Mouse (Mus musculus) thymus, postnatal 14 days (tissue): Measurements from ENCODE around the gene Dgkb.

ENCODE experiments used
- DNase-seq: peaks from one replicate; pipeline ENCODE4 v3.0.0; 2021

Dgkb gene

DNA sequence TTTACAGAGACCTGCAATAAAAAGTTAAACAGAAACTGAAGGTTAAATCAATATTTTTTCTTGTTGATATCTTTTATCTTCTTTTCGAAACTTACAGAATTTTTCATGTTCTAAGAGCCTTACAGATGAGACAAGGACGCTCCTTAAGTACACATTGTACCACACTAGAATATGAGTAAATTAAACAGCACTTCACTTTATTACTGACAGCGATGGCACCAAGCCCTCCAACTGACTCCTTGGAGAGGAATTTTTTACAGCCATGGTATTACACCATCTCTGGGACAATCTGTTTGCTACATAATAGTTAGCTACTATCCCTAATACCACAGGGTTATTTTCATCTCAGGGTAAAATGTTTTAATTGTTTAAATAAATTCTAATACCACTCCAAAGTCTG lies 556.6 kb downstream of the Dgkb start:
- no peak for DNase-seq

DNA sequence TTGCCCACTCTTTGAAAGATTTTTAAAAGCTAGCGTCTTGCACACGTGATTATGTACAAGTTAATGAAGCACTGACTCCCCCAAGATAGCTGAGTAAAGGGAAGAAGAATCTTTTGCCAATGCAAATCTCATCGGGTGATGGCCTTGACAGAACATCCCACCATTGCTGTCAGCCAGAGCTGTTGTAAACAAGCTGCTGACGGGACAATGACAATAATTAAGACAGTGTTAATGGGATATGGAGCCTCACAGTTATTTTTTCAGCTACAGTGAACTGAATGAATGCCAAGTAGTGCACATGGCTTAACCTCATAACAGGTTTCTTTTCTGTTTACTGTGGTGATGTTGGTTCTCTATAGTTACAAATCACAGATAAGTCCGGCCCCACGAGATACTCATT lies 568.4 kb downstream of the Dgkb start:
- DNase-seq, result no peak

DNA sequence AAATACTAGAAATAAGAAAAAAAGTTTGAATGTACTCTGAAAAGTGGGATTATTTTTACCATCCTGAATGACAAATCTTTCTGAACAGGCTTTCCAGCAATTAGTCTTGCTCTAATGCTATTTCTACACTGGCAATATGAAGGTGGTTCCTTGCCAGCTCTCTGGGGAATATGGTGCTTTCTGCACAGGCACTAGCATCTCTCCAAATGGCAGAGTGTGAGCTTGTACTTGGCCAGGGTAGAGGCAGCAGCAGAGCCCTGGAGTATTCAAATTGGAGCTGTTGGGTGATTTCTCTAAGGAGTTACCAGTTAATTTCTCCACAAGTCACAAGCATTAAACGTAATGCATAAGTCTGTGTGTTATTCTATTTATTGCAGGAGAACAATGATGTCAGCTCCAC lies 569.5 kb downstream of the Dgkb start:
- no peak for DNase-seq

DNA sequence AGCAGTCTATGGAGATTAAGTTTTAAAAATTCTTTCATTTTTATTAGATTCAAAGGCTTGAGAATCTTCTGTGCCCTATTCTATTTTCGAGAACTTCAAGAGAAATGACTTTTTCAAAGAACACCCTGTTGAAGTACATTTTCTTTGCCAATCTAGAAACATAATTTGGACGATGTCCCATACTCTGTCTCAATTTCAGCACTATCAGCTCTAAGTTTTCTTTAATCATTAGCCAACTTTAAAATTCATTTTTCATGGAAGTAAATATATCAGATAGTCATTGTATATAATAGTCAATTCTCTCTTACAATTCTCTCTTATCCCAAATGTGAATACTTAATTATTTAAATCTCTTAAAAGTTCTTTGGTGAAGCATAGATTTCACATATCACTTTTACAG lies 570.1 kb downstream of the Dgkb start:
- no peak for DNase-seq

DNA sequence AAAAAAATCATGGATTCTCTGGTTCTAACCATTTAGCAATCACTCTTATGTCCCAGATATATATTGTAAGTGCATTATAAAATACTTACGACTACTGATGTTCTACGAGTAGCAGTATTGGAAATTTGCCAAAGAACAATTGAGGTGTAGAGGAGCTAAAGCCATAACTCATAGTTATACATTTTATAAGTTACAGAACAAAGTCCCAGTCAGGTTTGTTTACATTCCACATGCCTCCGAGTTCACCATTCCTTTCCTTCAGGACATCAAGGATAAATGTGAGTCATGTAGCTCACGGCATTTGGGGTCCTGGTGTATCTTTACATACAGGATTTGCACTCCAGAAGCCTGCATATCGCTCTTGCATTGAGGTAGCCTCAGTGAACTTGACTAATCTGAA lies 570.7 kb downstream of the Dgkb start:
- no peak for DNase-seq

DNA sequence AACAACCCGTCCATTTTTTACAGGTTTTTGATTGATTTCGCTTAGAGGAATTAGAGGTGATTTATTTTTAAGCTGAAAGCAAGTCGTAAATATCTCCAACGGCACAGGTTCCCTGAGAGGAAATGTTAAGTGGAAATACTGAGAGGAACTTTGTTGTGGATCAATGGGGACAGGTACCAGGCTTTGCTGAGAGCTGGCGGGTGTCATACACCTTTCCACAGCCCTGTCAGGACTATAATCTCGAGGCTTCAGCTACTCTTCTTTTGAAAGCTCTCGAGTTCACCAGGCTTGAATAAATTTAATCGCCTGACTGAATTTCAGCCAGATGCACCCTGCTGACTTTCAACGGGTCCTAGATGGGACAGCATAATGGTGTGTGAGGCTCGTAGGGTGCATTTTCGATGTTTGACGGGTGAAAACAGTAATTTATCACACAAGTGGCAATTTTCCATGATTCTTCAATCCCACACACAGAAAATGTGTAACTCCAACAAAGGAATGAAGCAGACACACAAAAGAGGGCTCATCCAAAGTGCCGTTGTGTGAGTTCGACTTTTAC lies 580.3 kb downstream of the Dgkb start:
- no peak for DNase-seq

DNA sequence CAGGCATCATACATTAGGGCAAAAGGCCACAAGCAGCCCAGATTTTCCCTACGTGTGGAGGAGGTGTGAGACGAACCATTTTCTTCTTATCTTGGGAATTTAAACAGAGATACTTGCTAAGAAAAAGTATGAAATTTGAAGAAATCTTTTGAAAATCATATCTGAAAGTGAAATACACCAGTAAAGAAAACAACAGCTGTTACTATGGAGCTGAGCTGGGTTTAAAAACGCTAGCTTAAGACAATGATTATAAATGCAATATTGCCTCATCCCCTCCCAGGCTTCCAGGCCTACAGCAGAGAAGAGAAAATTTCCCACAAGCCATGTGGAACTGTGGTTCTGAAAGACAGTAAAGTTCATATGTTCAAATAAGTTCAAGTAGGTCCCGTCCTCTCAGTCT lies 582.6 kb downstream of the Dgkb start:
- no peak for DNase-seq

DNA sequence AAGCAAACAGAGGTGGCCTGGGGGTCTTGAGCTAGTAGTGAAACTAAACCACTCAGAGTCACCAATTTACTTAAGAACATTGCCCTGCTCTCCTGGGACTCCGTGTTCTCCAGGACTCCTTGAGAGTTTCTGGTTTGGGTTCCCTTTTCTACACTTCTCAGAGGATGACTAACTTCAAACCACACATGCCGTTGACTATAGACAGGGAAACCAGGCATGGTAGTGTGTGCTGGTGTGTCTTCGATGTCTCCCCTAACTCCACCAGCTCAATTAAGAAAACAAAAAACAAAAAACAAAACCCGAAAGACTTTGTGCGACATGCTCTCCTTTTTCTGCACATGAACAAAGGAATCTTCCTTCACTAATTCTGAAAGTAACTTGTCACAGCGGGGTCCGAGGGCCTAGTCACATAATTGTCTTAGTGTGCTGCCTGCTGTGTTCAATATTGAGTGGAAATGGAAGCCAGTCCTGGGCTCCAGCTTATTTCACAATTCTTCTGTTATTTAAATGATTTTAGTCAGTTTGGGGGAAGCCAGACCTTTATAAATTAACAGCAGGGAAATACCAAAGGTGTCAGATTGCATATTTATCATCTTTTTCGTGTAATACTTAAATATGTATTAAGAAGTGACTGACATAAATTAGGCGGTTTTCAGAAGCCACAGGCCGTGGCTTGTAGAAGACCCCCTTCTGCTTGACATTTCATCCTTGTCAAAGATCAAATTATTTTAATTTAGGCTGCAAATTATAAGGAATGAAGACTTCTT lies 618.0 kb downstream of the Dgkb start:
- no peak for DNase-seq

DNA sequence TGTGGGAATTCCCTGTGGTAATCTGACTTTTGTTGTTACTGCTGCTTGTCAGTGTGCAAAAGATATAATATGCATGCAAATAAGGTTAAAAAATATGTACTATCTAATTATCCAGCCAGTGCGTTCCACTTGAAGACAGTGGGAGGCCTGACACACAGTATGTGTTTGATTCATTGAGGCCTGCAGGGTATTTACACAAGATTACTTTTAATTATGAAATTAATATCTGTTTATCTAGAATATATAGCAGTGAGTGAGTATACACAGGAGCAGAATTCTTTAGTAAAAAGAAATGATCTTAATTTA lies 618.6 kb downstream of the Dgkb start:
- no peak for DNase-seq

DNA sequence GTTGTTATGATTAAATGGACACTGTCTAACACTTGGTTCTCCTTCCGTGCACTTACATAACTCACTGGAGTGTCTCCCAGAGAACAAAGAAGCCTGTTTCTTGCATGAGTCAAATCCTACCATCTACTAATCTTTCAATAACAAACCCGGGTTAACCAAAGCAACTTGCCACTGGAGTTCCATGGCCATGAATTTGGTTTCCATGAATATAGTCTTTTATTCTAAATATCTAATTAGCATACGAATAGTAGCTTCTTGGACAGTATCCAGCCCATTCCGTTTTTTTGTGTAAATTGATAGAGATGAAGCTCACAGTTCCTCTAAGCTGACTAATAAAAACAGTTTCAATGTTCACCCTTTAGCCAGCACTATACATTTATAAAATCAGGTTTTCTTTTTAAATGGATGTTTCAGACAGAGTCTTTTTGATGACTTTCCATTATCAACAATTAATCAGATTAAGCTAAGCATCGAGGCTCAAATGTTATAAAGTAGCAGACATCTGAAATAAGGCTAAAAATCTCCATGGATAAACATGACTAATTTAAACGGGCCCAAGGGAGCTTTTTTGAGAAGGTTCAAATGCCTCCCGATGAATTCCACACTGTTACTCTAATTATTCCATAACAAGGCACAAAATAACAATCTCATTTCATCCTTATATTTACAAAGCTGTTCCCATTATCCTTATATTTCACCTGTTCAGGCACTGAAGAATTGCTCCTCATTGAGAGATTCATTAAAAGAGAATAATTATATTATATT lies 633.0 kb downstream of the Dgkb start:
- DNase-seq, result no peak

DNA sequence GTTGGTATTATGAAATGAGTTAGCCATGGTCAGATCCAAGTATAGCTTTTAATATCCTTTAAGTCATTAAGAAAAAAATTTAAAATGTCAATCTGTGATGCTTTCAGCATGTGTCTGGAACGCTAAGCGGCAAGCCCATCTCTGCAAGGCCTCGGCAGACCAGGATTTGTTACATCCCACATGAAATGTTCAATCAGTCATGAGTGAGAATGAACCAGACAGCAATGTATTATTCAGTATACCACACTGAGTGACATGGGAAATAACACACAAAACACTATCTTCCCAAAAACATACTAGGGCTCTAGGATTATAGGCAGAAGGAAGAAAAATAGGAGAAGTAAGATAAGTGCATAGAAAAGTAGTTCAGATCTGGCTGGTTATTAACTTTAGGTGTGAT lies 634.2 kb downstream of the Dgkb start:
- DNase-seq, result no peak

DNA sequence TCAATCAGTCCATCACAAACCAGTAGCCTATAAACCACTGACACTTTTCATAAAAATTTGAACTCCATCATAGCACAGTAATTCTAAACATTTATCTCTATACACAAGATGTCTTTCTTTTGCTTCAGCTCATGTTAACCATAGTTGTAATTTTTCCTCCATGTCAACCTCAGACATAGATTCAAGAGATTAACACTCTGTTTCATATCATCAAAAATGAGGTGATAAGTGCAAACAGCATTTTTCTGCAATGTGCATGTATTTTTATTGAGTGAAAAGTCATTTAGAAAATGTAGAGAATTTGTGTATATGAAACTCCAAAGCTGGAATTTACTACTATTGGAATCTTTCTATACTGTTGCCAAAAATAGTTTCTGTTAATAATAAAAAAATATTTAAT lies 650.7 kb downstream of the Dgkb start:
- DNase-seq, result no peak

DNA sequence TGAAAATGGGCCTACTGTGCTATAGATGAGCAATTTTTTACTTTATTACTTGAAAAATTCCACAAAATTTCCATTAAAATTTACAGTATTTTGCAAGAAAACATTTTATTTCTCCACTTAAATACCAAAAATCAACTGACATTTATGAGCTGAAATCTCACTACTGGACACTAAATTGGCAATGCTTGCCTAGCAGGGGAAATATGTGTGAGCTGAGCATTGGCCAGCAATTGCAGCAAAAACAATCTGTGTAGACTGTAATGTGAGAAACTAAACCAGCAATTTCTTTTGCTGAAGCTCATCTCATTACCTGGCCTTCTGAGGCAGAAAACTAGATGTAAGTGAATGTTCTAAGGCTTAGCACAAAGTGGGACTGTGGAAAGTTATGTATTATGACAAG lies 651.1 kb downstream of the Dgkb start:
- no peak for DNase-seq

DNA sequence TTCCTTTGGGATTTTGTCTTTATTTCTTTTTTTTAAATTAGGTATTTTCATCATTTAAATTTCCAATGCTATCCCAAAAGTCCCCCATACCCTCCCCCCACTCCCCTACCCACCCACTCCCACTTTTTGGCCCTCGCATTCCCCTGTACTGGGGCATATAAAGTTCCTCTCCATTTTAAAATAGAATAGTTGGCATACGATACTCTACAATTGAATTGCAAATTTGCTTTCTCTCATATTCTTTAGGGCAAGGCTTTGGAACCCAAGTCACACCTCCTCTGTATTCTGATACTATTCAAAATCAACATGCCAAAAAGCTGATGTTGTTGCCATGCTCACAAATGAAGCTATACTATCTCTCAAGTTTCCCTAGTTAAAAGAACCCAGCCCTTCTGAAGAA lies 679.7 kb downstream of the Dgkb start:
- no peak for DNase-seq

DNA sequence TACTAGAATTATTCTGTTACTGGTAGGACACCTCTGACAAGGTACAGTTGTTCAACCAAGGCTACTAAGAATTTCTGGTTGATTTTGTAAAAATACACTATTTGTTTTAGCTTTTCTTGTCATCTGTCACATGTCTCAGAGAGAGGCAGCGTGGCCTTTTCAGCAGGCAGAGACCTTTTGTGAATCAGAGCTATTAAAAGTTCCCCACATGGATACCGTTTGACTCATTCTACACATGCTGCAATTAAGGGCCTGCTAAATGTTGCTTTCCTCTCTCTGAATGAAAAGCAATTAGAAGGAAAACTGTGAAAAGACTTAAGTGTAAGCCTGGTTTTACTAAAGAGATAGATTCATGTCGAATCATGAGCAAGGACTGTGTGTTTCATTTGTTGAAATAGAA lies 683.4 kb downstream of the Dgkb start:
- DNase-seq, result no peak

DNA sequence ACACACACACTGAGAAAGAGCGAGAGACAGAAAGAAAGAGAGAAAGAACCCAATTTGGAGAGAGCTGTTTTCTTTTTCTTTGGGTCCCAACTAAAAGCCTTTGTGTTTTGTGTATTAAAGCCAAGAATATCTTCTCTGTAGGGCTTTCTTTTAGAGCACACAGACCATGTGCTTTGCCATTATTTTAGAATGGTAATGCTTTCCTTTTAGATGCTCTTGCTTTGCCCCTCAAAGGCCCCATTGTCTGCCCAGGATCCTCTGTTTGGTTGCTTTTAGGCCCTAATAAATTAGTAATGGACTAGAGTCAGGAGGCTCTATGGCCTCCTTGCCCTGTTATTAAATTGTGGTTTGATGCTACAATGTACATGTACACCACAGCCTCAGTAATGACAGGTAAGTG lies 690.7 kb downstream of the Dgkb start:
- DNase-seq, result no peak

DNA sequence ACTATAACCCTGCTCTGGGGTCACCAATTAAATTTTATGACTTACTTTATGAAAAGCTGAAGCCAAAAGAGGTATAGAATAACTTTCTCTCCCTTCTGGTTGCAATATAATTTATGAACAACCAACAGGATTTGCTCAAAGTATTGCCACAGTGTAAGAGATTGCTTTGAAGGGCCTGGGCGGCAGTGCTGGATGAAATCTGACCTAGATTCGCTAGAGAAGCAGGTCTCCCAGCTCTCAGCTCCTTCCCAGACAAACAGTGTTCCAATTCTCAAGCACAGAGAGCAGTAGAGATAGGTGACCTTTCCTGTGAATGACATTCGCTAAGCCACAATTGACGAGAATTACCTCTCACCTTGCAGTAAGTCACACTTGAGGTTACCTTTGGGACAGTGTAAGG lies 727.9 kb downstream of the Dgkb start:
- DNase-seq, result no peak

DNA sequence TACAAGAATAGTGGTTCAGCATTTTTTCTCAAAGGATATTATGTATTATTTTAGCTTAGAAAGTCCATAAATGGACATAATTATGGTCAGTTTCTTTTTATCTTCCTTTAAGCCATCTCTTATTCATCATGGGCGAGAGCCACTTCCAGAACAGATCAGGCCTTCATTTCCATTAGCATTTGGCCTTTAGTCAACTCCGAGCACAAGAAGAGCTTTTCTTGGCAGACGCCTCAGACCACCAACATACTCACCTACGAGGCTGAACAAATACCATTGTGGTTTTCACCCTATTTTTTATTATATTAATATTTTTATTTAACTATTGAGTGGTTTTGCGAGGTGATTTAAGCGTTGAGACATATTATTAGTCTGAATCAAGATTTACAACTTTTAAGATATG lies 759.6 kb downstream of the Dgkb start:
- DNase-seq, result no peak

DNA sequence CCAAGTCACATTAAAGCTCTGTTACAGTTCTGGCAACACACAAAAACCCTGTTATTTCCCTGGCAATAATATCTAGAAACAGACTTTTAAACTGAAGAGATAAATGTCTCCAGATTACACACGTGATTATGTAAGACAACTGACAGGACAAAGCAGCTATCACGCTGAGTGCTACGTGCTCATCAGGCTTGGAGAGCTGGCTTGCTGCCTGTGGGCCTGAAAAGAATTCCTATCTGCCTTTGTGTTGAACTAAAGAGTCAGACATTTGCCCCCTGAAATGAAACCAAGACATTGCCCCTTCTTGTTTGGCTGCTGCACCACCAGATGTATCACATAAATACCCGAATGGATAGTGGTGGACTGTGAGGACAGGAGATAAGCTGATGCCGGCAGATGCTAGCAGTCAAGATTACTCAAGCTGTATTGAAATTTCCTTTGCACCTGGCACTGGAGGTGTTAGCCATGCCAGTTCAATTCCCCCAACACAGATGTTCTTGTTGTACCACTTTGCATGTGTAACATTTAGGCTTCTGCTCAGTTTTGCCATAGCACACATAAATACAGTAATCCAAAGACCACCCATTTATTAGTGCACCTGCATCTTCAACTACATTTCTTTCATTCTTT lies 761.8 kb downstream of the Dgkb start:
- DNase-seq, result no peak

DNA sequence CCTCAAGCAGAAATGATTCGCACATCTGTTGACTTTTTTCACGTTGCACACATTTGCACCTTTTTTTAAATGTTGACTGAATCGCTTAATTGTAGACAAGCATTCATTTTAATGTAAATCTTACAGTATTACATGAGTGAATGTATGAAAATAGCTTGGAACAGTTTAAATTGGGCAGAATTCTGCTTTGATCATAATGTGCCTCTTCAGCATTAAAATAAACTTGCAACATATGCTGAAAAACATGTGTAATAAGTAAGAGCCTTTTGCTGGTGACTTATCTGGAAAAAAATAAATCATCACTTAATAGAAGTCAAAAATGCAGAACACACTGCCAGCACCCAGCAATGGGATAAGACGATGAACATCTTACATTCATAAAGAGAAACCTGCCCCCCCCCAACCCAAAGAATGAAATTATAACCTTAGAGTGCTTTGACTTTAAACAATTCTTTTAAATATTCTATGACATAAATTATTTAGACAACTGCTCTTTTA lies 768.9 kb downstream of the Dgkb start:
- no peak for DNase-seq

DNA sequence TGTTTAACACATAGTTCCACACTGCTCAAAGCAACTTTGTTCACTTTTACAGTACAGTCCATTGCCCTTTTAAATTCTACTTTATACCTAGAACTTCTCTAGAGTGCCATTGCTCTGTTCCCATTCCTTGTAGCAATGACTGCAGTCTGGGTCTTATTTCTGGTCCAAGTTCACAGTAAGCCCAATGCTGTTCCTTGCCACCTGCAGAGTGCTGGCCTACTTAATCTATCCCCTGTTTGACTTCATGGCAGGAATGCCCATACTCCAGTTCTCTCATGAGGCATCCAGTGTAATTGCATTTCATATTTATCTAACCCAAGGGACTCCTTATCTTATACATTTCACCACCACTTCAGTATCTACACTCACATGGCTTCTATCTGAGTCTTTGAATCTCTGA lies 772.4 kb downstream of the Dgkb start:
- DNase-seq, result no peak

DNA sequence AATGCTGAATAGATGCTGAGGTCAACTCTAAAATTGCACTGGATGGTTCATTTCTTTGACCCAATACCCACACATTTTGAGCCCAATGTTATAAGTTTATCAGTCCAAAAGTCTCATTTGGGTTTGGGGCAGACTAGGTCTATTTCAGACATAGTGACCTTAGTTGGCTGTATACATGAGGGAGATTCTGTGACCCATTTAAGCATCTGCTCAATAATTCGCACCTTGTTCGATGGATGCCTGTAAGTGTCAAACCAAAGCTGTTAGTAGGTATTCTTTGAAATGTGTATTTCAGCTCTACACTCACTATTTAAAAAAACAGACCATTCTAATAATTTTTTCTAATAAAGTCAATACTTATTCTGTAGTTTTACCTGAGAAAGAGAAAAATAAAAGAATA lies 776.1 kb downstream of the Dgkb start:
- DNase-seq, result no peak

DNA sequence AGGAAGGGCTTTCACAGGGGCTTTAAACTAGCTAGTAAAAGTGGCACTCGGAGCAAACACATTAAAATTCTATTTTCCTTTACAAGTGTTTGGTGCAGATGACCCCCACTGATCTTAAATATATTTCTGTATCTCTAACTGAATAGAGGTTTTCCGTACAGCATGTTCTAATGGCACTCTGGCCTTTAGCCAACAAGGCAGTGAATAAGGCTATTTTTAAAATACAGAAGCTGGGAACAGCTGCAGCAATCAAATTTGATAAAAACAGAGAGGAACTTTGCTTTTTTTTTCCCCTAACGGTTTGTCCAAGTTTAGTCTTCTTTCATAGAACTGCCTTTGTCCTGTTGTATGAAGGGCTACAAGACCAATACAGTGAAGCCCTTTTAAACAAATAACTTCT lies 776.5 kb downstream of the Dgkb start:
- no peak for DNase-seq
